Mouse (Mus musculus) myocyte (in vitro differentiated cells): Measurements from ENCODE around the gene Gbx2. TPM values are rescaled to one million over a fixed set of nuclear protein-coding genes. Genes with fewer than 3 reads are reported as not detected.
A peak's percentile ranks its signal among the peaks of the same experiment; 100 is the strongest.

Experiments used
- H3K27me3 ChIP-seq: one replicate; pipeline ENCODE4 v1.6.1; 2011; ENCODE audit not compliant: control insufficient read depth, insufficient read depth, insufficient read length
- H3K36me3 ChIP-seq: one replicate; pipeline ENCODE4 v1.6.1; 2011; ENCODE audit not compliant: control insufficient read depth, insufficient read depth
- H3K4me2 ChIP-seq: one replicate; pipeline ENCODE4 v1.6.1; 2011; ENCODE audit warnings: low read depth, control low read depth
- H3K4me3 ChIP-seq: one replicate; pipeline ENCODE4 v1.5.1; 2011; ENCODE audit warnings: mild to moderate bottlenecking, control low read depth, moderate library complexity
- H3K79me2 ChIP-seq: one replicate; pipeline ENCODE4 v1.6.1; 2011; ENCODE audit not compliant: control insufficient read depth, insufficient read depth
- H3ac ChIP-seq: one replicate; pipeline ENCODE4 v1.6.1; 2011; ENCODE audit not compliant: control insufficient read depth, insufficient read length
- CEBPB ChIP-seq: IDR thresholded peaks from 2 replicates; pipeline ENCODE4 v1.6.1; 2011; ENCODE audit warnings: mild to moderate bottlenecking, moderate library complexity; ENCODE audit not compliant: poor library complexity, insufficient read depth, severe bottlenecking
- E2F4 ChIP-seq: IDR thresholded peaks from one replicate; pipeline ENCODE4 v1.6.1; 2011; ENCODE audit warnings: mild to moderate bottlenecking, control low read depth, moderate library complexity; ENCODE audit not compliant: insufficient read depth
- MAX ChIP-seq: IDR thresholded peaks from one replicate; pipeline ENCODE4 v1.6.1; 2011; ENCODE audit warnings: low read depth, mild to moderate bottlenecking, control low read depth
- MYOD1 ChIP-seq, 3 experiments: IDR thresholded peaks; one replicate each; pipeline ENCODE4 v1.6.1; 2011; ENCODE audit warnings: control low read depth in 2 of 3, low read depth in 2 of 3, mild to moderate bottlenecking in 2 of 3, moderate library complexity in 1 of 3; ENCODE audit not compliant: insufficient read length in 2 of 3, control insufficient read depth in 1 of 3
- MYOG ChIP-seq, 3 experiments: IDR thresholded peaks; one replicate each; pipeline ENCODE4 v1.6.1; 2011; ENCODE audit warnings: control low read depth in 2 of 3, low read depth in 2 of 3, mild to moderate bottlenecking in 2 of 3; ENCODE audit not compliant: insufficient read length in 2 of 3, control insufficient read depth in 1 of 3, insufficient read depth in 1 of 3
- POLR2A ChIP-seq: IDR thresholded peaks from one replicate; pipeline ENCODE4 v1.6.1; 2011; ENCODE audit warnings: low read depth, mild to moderate bottlenecking, control low read depth, moderate library complexity; ENCODE audit not compliant: insufficient read length
- POLR2AphosphoS2 ChIP-seq: IDR thresholded peaks from one replicate; pipeline ENCODE4 v1.6.1; 2011; ENCODE audit warnings: low read depth, control low read depth; ENCODE audit not compliant: insufficient read length
- REST ChIP-seq: IDR thresholded peaks from one replicate; pipeline ENCODE4 v1.6.1; 2011; ENCODE audit warnings: mild to moderate bottlenecking, control low read depth, moderate library complexity; ENCODE audit not compliant: insufficient read depth, insufficient read length
- SRF ChIP-seq: IDR thresholded peaks from one replicate; pipeline ENCODE4 v1.6.1; 2011; ENCODE audit warnings: low read depth; ENCODE audit not compliant: control insufficient read depth, insufficient read length
- TCF12 ChIP-seq: IDR thresholded peaks from one replicate; pipeline ENCODE4 v1.6.1; 2011; ENCODE audit warnings: mild to moderate bottlenecking, control low read depth; ENCODE audit not compliant: poor library complexity, insufficient read depth, severe bottlenecking
- TCF3 ChIP-seq: IDR thresholded peaks from one replicate; pipeline ENCODE4 v1.6.1; 2011; ENCODE audit warnings: low read depth, control low read depth; ENCODE audit not compliant: insufficient read length
- USF1 ChIP-seq: IDR thresholded peaks from one replicate; pipeline ENCODE4 v1.6.1; 2011; ENCODE audit warnings: low read depth, mild to moderate bottlenecking, control low read depth, moderate library complexity
- polyA plus RNA-seq: library from polyadenylated mRNA; unstranded; fragments of >200 nt; fragmentation: generic; extraction: Trizol; gene quantifications from one replicate; pipeline ENCODE4 v1.2.1, GENCODE M21; 2012; ENCODE audit warnings: missing spikeins

Gbx2 gene
- polyA plus RNA-seq, 1 experiment: not detected

DNA sequence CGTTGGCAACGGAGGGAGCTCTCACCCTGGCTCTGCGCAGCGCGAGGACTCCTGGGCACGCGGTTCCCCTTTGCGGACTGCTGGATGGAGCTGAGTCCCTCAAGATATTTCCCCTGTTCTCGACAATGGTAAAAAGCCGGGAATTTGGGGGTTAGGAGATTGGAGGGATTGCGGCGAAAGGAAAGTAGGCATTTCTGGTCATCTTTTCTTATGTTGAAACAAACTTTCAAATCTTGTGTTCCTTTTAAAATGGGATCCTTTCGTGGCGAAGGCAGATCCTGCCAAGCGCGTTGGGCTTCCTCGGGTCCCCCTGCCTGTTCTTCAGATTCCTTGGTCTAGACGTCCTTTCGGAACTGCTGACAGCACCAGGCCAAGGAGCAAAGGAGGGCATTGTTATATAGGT lies 1.0 kb upstream of the Gbx2 start:
- TF ChIP-seq TCF12 (no peak), REST (no peak), E2F4 (no peak), POLR2A (no peak), CEBPB (no peak), USF1 (no peak), TCF3 (no peak), SRF (no peak), MAX (no peak), POLR2AphosphoS2 (no peak), MYOG (IDR thresholded peaks at IDR 0.05; ENCODE audit: control insufficient read depth in 1 of 3, insufficient read depth in 1 of 3, insufficient read length in 2 of 3, low read depth in 2 of 3) (no peak), MYOD1 (IDR thresholded peaks at IDR 0.05; ENCODE audit: control insufficient read depth in 1 of 3, insufficient read length in 2 of 3, low read depth in 2 of 3) (no peak)
- no peak overlapping the region for H3K4me2 ChIP-seq
- no peak overlapping the region for H3ac ChIP-seq
- no peaks in the 10 kb centered on the region for H3K36me3 ChIP-seq
- H3K4me3 ChIP-seq: no peak overlapping the region
- peaks cover 82% of the 10 kb centered on the region for H3K27me3 ChIP-seq
- no peaks in the 10 kb centered on the region for H3K79me2 ChIP-seq

GRCm38 (mm10) chr1:89930551-89930950 lies 428 bp downstream of the Gbx2 start:
- H3K4me2 ChIP-seq: peak overlapping the region; percentile 12

GRCm38 (mm10) chr1:89929721-89930505 lies 1.1 kb downstream of the Gbx2 start:
- H3K4me2 ChIP-seq: peak overlapping the region; percentile 12
- no peaks in the 10 kb centered on the region for H3K36me3 ChIP-seq
- H3K79me2 ChIP-seq: no peaks in the 10 kb centered on the region
- H3K27me3 ChIP-seq: peaks cover 71% of the 10 kb centered on the region
- TF ChIP-seq POLR2AphosphoS2: no peak
- TF ChIP-seq USF1: no peak
- TF ChIP-seq TCF12: no peak
- TF ChIP-seq MAX: no peak
- no peak for TF ChIP-seq MYOG (IDR thresholded peaks at IDR 0.05; ENCODE audit: control insufficient read depth in 1 of 3, insufficient read depth in 1 of 3, insufficient read length in 2 of 3, low read depth in 2 of 3)
- TF ChIP-seq MYOD1 (IDR thresholded peaks at IDR 0.05; ENCODE audit: control insufficient read depth in 1 of 3, insufficient read length in 2 of 3, low read depth in 2 of 3): no peak
- no peak for TF ChIP-seq REST
- no peak overlapping the region for H3K4me3 ChIP-seq
- no peak overlapping the region for H3ac ChIP-seq

More at GRCm38 (mm10) chr1:89930551-89930950, 428 bp downstream of the Gbx2 start:
- H3K36me3 ChIP-seq: no peaks in the 10 kb centered on the region
- no peak overlapping the region for H3ac ChIP-seq
- H3K27me3 ChIP-seq: peaks cover 72% of the 10 kb centered on the region
- no peak for TF ChIP-seq TCF3
- no peaks in the 10 kb centered on the region for H3K79me2 ChIP-seq
- H3K4me3 ChIP-seq: no peak overlapping the region

DNA sequence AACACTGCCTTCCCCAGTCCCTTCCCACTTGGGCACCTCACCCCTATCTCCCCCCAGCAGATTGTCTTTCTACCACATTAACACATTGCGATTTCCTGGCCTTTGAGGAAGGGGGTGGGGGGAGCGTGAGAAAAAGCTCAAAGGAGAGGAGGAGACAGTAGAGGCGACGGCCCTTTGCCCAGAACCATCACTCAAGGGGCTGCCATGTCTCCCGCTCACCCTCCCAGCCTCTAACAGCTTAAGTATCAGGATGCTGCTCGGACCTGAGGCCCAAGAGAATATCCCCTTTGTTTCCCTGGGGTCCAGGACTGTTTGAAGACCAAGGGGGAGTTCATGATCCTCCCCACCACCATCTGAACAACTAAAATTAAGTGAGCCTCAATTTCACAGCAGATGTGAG lies 1.8 kb downstream of the Gbx2 start:
- H3K4me2 ChIP-seq: no peak overlapping the region

GRCm38 (mm10) chr1:89928676-89929075 lies 2.3 kb downstream of the Gbx2 start:
- TF ChIP-seq POLR2A: no peak
- no peak for TF ChIP-seq MYOD1 (IDR thresholded peaks at IDR 0.05; ENCODE audit: control insufficient read depth in 1 of 3, insufficient read length in 2 of 3, low read depth in 2 of 3)
- no peak for TF ChIP-seq TCF3
- no peak for TF ChIP-seq MAX
- no peak for TF ChIP-seq CEBPB
- no peak for TF ChIP-seq TCF12
- no peak for TF ChIP-seq USF1
- Histone ChIP-seq H3K27me3 (peaks cover 74% of the 10 kb centered on the region), H3ac (no peak overlapping the region), H3K79me2 (no peaks in the 10 kb centered on the region), H3K4me3 (no peak overlapping the region), H3K4me2 (no peak overlapping the region), H3K36me3 (no peaks in the 10 kb centered on the region)

More for the DNA sequence above, 1.8 kb downstream of the Gbx2 start:
- Histone ChIP-seq H3K27me3 (peaks cover 74% of the 10 kb centered on the region), H3K79me2 (no peaks in the 10 kb centered on the region), H3K4me3 (no peak overlapping the region), H3ac (no peak overlapping the region), H3K36me3 (no peaks in the 10 kb centered on the region)
- TF ChIP-seq TCF3: no peak
- no peak for TF ChIP-seq TCF12
- no peak for TF ChIP-seq SRF
- TF ChIP-seq USF1: no peak
- TF ChIP-seq MYOD1 (IDR thresholded peaks at IDR 0.05; ENCODE audit: control insufficient read depth in 1 of 3, insufficient read length in 2 of 3, low read depth in 2 of 3): no peak
- no peak for TF ChIP-seq MYOG (IDR thresholded peaks at IDR 0.05; ENCODE audit: control insufficient read depth in 1 of 3, insufficient read depth in 1 of 3, insufficient read length in 2 of 3, low read depth in 2 of 3)
- TF ChIP-seq POLR2A: no peak
- TF ChIP-seq MAX: no peak
- no peak for TF ChIP-seq REST
- no peak for TF ChIP-seq CEBPB
- no peak for TF ChIP-seq POLR2AphosphoS2
- no peak for TF ChIP-seq E2F4
